Mouse (Mus musculus): ENCODE results near the gene Pnpla1.
"Not testable (repeated sequence)": the region's sequence is repeated elsewhere in the genome, so short reads cannot be mapped to it uniquely, and the experiment has no call there.

GRCm38 (mm10) chr17:28816326-28816725 is 41.9 kb upstream of the Pnpla1 start:
- not testable (repeated sequence) for TF ChIP-seq CTCF, EP300 (IDR thresholded peaks at IDR 0.05)

Measured in lung, postnatal 0 days (tissue).